Mouse (Mus musculus): Measurements from ENCODE around the gene Gmpr. TPM values are rescaled to one million over a fixed set of nuclear protein-coding genes. Genes with fewer than 3 reads are reported as not detected.

Gmpr gene
- total and polyA plus RNA-seq, 2 experiments from 2014 or later = 195 to 282 TPM

DNA sequence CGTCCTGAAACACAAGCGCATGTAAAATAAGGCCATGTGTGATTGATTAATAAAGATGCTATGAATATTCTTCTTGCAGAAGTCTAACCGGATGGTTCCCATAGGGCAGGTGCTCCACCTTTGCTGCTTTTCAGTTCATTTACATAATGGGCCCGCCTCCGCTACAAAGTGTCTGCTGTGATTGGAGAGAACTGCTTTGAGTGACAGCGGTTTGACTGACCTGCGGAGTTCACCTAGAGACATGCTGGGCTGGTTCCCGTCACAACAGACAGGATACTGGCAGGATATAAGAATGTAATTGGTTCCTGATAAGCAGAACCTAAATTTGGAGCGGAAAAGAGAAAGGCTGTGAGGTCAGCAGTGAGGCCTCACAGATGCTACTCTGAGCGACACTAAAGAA lies 13.4 kb upstream of the Gmpr start:
- Histone ChIP-seq H3K4me2 (ENCODE audit: low read depth, low read length) (peak overlapping the region; percentile 48), H3K4me1 (ENCODE audit: control insufficient read depth, insufficient read depth) (peaks cover 6% of the 10 kb centered on the region; the same call in 1 of the 2 replicates), H3K36me3 (replicated peaks; ENCODE audit: control insufficient read depth, insufficient read depth, low read length) (no peaks in the 10 kb centered on the region), H3K4me3 (ENCODE audit: low read depth, low read length) (peak overlapping the region; percentile 26), H3K27me3 (ENCODE audit: control insufficient read depth, insufficient read depth, low read length) (no peaks in the 10 kb centered on the region), H3K27ac (ENCODE audit: low read depth) (peak overlapping the region; percentile 75), H3K9ac (replicated peaks; ENCODE audit: low read depth, low read length) (no peak overlapping the region), H3K9me3 (replicated peaks; ENCODE audit: control insufficient read depth, low read length) (0 out of 2 replicates have a peak, but pooled peaks cover 3% of the 10 kb centered on the region)
- no peak for TF ChIP-seq EP300 (IDR thresholded peaks at IDR 0.05; ENCODE audit: low read depth)
- no peak for TF ChIP-seq CTCF (IDR thresholded peaks at IDR 0.05; ENCODE audit: low read depth)
- WGBS = 25% methylated on average over 10 of the region's 10 CpGs
- DNase-seq (ENCODE audit: low spot score) (peak; percentile 82), ATAC-seq (ENCODE audit: insufficient read depth, low read depth) (peak; percentile 89)

GRCm38 (mm10) chr13:45498623-45499022 lies 8.6 kb upstream of the Gmpr start:
- H3K27me3 ChIP-seq (ENCODE audit: control insufficient read depth, insufficient read depth, low read length) = no peaks in the 10 kb centered on the region
- H3K4me1 ChIP-seq (ENCODE audit: control insufficient read depth, insufficient read depth) = peaks cover 9% of the 10 kb centered on the region
- H3K9me3 ChIP-seq (replicated peaks; ENCODE audit: control insufficient read depth, low read length) = 0 out of 2 replicates have a peak, but pooled peaks cover 3% of the 10 kb centered on the region
- DNase-seq (ENCODE audit: low spot score) = peak; percentile 68
- WGBS = 57% methylated on average over 3 of the region's 3 CpGs
- ATAC-seq (ENCODE audit: insufficient read depth, low read depth) = peak; percentile 54; the same call in 1 of the 2 replicates
- TF ChIP-seq CTCF (IDR thresholded peaks at IDR 0.05; ENCODE audit: low read depth) = no peak
- TF ChIP-seq EP300 (IDR thresholded peaks at IDR 0.05; ENCODE audit: low read depth) = no peak
- peak overlapping the region; percentile 22 for H3K4me2 ChIP-seq (ENCODE audit: low read depth, low read length)
- H3K27ac ChIP-seq (ENCODE audit: low read depth) = peak overlapping the region; percentile 89
- no peak overlapping the region for H3K9ac ChIP-seq (replicated peaks; ENCODE audit: low read depth, low read length)
- no peaks in the 10 kb centered on the region for H3K36me3 ChIP-seq (replicated peaks; ENCODE audit: control insufficient read depth, insufficient read depth, low read length)
- H3K4me3 ChIP-seq (ENCODE audit: low read depth, low read length) = no peak overlapping the region

- Histone ChIP-seq H3K4me3 (ENCODE audit: low read depth, low read length) (no peak overlapping the region), H3K27me3 (ENCODE audit: control insufficient read depth, insufficient read depth, low read length) (no peaks in the 10 kb centered on the region), H3K36me3 (replicated peaks; ENCODE audit: control insufficient read depth, insufficient read depth, low read length) (no peaks in the 10 kb centered on the region), H3K4me1 (ENCODE audit: control insufficient read depth, insufficient read depth) (peaks cover 8% of the 10 kb centered on the region), H3K4me2 (ENCODE audit: low read depth, low read length) (peak overlapping the region; percentile 22), H3K27ac (ENCODE audit: low read depth) (peak overlapping the region; percentile 89), H3K9me3 (replicated peaks; ENCODE audit: control insufficient read depth, low read length) (0 out of 2 replicates have a peak, but pooled peaks cover 3% of the 10 kb centered on the region), H3K9ac (replicated peaks; ENCODE audit: low read depth, low read length) (no peak overlapping the region)
- WGBS = 76% methylated on average over 3 of the region's 3 CpGs
- ATAC-seq (ENCODE audit: insufficient read depth, low read depth) = no peak
- TF ChIP-seq EP300 (IDR thresholded peaks at IDR 0.05; ENCODE audit: low read depth) (no peak), CTCF (IDR thresholded peaks at IDR 0.05; ENCODE audit: low read depth) (no peak)
- DNase-seq (ENCODE audit: low spot score) = no peak
Observed at GRCm38 (mm10) chr13:45499391-45499790, 7.9 kb upstream of the Gmpr start.

- H3K4me2 ChIP-seq (ENCODE audit: low read depth, low read length) = no peak overlapping the region
- no peaks in the 10 kb centered on the region for H3K36me3 ChIP-seq (replicated peaks; ENCODE audit: control insufficient read depth, insufficient read depth, low read length)
- 0 out of 2 replicates have a peak, but pooled peaks cover 3% of the 10 kb centered on the region for H3K9me3 ChIP-seq (replicated peaks; ENCODE audit: control insufficient read depth, low read length)
- peaks cover 8% of the 10 kb centered on the region for H3K4me1 ChIP-seq (ENCODE audit: control insufficient read depth, insufficient read depth)
- no peak overlapping the region for H3K27ac ChIP-seq (ENCODE audit: low read depth)
- H3K9ac ChIP-seq (replicated peaks; ENCODE audit: low read depth, low read length) = no peak overlapping the region
- no peaks in the 10 kb centered on the region for H3K27me3 ChIP-seq (ENCODE audit: control insufficient read depth, insufficient read depth, low read length)
- no peak for ATAC-seq (ENCODE audit: insufficient read depth, low read depth)
- no peak for DNase-seq (ENCODE audit: low spot score)
- no peak overlapping the region for H3K4me3 ChIP-seq (ENCODE audit: low read depth, low read length)
- WGBS = 81% methylated on average over 3 of the region's 3 CpGs
- TF ChIP-seq EP300 (IDR thresholded peaks at IDR 0.05; ENCODE audit: low read depth) (no peak), CTCF (IDR thresholded peaks at IDR 0.05; ENCODE audit: low read depth) (no peak)
Observed at GRCm38 (mm10) chr13:45499906-45500305, 7.3 kb upstream of the Gmpr start.

GRCm38 (mm10) chr13:45502791-45503190 lies 4.5 kb upstream of the Gmpr start:
- no peak overlapping the region for H3K4me2 ChIP-seq (ENCODE audit: low read depth, low read length)
- DNase-seq (ENCODE audit: low spot score) = no peak
- no peak overlapping the region for H3K27ac ChIP-seq (ENCODE audit: low read depth)
- H3K9ac ChIP-seq (replicated peaks; ENCODE audit: low read depth, low read length) = no peak overlapping the region
- no peak for ATAC-seq (ENCODE audit: insufficient read depth, low read depth)
- 84% methylated on average over 5 of the region's 5 CpGs for WGBS
- TF ChIP-seq CTCF (IDR thresholded peaks at IDR 0.05; ENCODE audit: low read depth) (no peak), EP300 (IDR thresholded peaks at IDR 0.05; ENCODE audit: low read depth) (no peak)
- H3K4me1 ChIP-seq (ENCODE audit: control insufficient read depth, insufficient read depth) = peaks cover 8% of the 10 kb centered on the region
- H3K4me3 ChIP-seq (ENCODE audit: low read depth, low read length) = no peak overlapping the region
- H3K36me3 ChIP-seq (replicated peaks; ENCODE audit: control insufficient read depth, insufficient read depth, low read length) = no peaks in the 10 kb centered on the region
- no peaks in the 10 kb centered on the region for H3K9me3 ChIP-seq (replicated peaks; ENCODE audit: control insufficient read depth, low read length)
- no peaks in the 10 kb centered on the region for H3K27me3 ChIP-seq (ENCODE audit: control insufficient read depth, insufficient read depth, low read length)

DNA sequence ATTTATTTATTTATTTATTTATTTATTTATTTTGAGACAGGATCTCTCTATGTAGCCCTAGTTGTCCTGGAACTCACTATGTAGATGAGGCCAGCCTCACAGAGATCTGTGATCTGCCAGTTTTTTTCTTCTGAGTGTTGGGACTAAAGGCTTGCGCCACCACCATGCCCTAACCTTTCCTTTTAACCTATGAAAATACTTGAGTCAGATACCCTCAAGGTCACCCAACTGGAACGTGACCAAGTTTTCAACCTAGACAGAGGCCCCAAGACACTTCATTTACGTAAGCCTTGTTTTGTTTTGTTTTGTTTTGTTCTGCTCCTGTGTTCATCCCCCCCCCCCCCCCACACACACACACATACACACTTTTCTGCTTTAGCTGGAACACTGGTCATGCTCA lies 1.7 kb upstream of the Gmpr start:
- Histone ChIP-seq H3K27ac (ENCODE audit: low read depth) (no peak overlapping the region), H3K36me3 (replicated peaks; ENCODE audit: control insufficient read depth, insufficient read depth, low read length) (no peaks in the 10 kb centered on the region), H3K9ac (replicated peaks; ENCODE audit: low read depth, low read length) (no peak overlapping the region), H3K4me1 (ENCODE audit: control insufficient read depth, insufficient read depth) (peaks cover 6% of the 10 kb centered on the region; the same call in 1 of the 2 replicates), H3K27me3 (ENCODE audit: control insufficient read depth, insufficient read depth, low read length) (no peaks in the 10 kb centered on the region), H3K4me2 (ENCODE audit: low read depth, low read length) (no peak overlapping the region), H3K9me3 (replicated peaks; ENCODE audit: control insufficient read depth, low read length) (no peaks in the 10 kb centered on the region), H3K4me3 (ENCODE audit: low read depth, low read length) (no peak overlapping the region)
- 79% methylated on average over 3 of the region's 3 CpGs for WGBS
- no peak for DNase-seq (ENCODE audit: low spot score)
- ATAC-seq (ENCODE audit: insufficient read depth, low read depth) = no peak
- no peak for TF ChIP-seq CTCF (IDR thresholded peaks at IDR 0.05; ENCODE audit: low read depth)
- no peak for TF ChIP-seq EP300 (IDR thresholded peaks at IDR 0.05; ENCODE audit: low read depth)

Data from heart, postnatal 0 days (tissue).